Mouse (Mus musculus): ENCODE measurements around the gene Tll2. TPM values are rescaled to one million over a fixed set of nuclear protein-coding genes. Genes with fewer than 3 reads are reported as not detected.

The Tll2 gene
- 0.03 TPM in 1 of 2 replicates, not detected in the other for polyA plus RNA-seq (2012; rRNA removed)

DNA sequence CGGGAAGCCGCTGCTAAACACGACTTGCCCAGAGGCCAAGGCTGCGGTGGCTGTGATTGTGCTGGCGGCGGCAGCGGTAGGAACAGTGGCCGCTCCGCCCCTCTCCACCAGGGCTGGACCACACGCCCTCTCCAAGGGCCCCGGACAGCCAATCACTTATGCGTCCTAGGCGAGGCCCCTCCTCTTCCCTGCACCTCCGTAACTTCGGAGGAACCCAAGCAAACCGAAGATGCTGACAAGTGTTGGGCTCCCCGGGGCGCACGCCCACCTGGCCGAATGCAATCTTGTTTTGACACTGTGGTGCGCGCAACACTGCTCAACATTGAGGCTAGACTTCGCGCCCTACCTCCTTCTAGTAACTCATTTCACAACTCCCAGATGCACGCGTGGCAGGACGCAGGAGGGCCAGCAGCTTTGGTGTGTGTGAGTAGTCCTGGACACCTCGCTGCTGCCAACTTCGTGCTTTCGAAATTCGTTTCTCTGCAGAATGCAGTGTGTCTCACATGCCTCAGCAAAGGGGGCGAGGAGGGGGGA is at the start of gene Tll2:
Tll2 (minus strand) TSS at position 25 of the 534 bp plus-strand sequence.
- WGBS, result 2% methylated on average over 32 of the region's 32 CpGs
- Histone ChIP-seq H3K27me3 (ENCODE audit: control insufficient read depth, insufficient read depth, low read length) (peaks cover 10% of the 10 kb centered on the region; the same call in 1 of the 2 replicates), H3K27ac (ENCODE audit: insufficient read depth, low read depth, low read length) (no peak within 1 kb of the TSS), H3K4me3 (ENCODE audit: low read depth, low read length) (peak within 1 kb of the TSS; percentile 38), H3K4me1 (ENCODE audit: control insufficient read depth, insufficient read depth, insufficient read length, low read length) (peaks cover 11% of the 10 kb centered on the region), H3K36me3 (ENCODE audit: control insufficient read depth, insufficient read depth, low read length) (peaks cover 5% of the 10 kb centered on the region; the same call in 1 of the 2 replicates)
- TF ChIP-seq POLR2A (IDR thresholded peaks at IDR 0.05; ENCODE audit: low read depth, low read length) (no peak), CTCF (IDR thresholded peaks at IDR 0.05; ENCODE audit: extremely low read depth, insufficient read length, insufficient replicate concordance, low read depth, low read length) (no peak)

DNA sequence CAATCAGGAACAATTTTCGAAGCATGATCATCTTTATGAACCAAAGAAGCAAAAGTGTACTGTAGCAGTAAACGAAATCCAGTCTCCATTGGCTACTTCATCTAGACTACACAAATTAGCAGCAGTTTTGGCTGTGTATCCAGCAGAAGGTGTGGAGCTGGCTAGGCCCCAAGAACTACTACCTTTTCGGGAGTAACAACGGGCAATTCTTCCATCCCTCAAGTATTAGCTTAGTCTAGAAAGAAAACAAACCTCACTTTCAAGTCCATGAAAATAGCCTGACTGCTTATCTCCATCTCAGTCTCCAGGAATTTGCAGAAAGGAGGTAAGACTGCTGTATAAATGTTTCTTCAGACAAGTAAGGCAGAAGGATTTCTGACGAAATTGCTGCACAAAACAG is 47.9 kb upstream of the Tll2 start:
- no peak for TF ChIP-seq POLR2A (IDR thresholded peaks at IDR 0.05; ENCODE audit: low read depth, low read length)
- TF ChIP-seq CTCF (IDR thresholded peaks at IDR 0.05; ENCODE audit: extremely low read depth, insufficient read length, insufficient replicate concordance, low read depth, low read length), result no peak
- Histone ChIP-seq H3K4me1 (ENCODE audit: control insufficient read depth, insufficient read depth, insufficient read length, low read length) (0 out of 2 replicates have a peak, but pooled peaks cover 3% of the 10 kb centered on the region), H3K27me3 (ENCODE audit: control insufficient read depth, insufficient read depth, low read length) (no peaks in the 10 kb centered on the region), H3K27ac (ENCODE audit: insufficient read depth, low read depth, low read length) (no peak overlapping the region), H3K4me3 (ENCODE audit: low read depth, low read length) (no peak overlapping the region), H3K36me3 (ENCODE audit: control insufficient read depth, insufficient read depth, low read length) (peaks cover 12% of the 10 kb centered on the region)
- WGBS, result 50% methylated on average over 5 of the region's 5 CpGs

DNA sequence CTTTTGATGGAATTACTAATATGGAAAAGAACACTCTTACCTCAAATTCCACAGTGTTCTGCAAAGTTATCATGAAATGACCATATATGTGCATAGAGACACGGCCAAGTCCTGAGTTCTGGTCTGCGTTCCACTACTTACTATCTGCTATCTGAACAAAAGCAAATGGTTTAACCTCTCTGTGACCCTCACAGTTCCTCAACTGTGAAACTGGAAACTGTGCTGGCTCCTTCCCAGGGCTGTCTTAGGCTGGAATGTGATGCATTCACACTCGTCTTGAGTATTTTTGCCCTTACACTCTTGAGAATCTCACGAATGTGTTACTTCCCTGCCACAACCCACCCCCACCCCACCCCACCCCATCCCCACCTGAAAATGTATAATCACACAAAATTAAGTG is 42.3 kb upstream of the Tll2 start:
- WGBS, result 70% methylated on average over 4 of the region's 4 CpGs
- no peak for TF ChIP-seq POLR2A (IDR thresholded peaks at IDR 0.05; ENCODE audit: low read depth, low read length)
- TF ChIP-seq CTCF (IDR thresholded peaks at IDR 0.05; ENCODE audit: extremely low read depth, insufficient read length, insufficient replicate concordance, low read depth, low read length), result no peak
- Histone ChIP-seq H3K4me1 (ENCODE audit: control insufficient read depth, insufficient read depth, insufficient read length, low read length) (no peaks in the 10 kb centered on the region), H3K27ac (ENCODE audit: insufficient read depth, low read depth, low read length) (no peak overlapping the region), H3K27me3 (ENCODE audit: control insufficient read depth, insufficient read depth, low read length) (no peaks in the 10 kb centered on the region), H3K4me3 (ENCODE audit: low read depth, low read length) (no peak overlapping the region), H3K36me3 (ENCODE audit: control insufficient read depth, insufficient read depth, low read length) (peaks cover 28% of the 10 kb centered on the region)

DNA sequence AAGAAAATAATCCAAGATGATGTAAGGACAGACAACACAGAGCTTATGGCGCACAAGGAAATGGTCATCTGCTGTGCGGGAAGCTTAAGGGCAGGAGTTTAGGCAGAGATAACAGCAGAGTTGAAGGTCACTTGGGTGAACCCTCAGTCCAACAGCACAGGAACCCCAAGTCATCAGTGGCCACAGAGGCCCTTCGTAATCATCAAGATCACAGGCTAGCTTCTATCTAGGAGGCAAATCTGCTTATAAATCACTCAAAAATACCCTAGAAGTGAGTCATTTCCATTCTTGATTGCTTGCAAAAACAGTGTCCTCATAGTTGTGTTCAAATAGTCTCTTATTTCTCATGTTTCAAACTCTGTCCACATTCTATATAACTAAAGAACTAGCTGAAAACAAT is 41.6 kb upstream of the Tll2 start:
- 88% methylated on average over 3 of the region's 3 CpGs for WGBS
- TF ChIP-seq CTCF (IDR thresholded peaks at IDR 0.05; ENCODE audit: extremely low read depth, insufficient read length, insufficient replicate concordance, low read depth, low read length) (no peak), POLR2A (IDR thresholded peaks at IDR 0.05; ENCODE audit: low read depth, low read length) (no peak)

DNA sequence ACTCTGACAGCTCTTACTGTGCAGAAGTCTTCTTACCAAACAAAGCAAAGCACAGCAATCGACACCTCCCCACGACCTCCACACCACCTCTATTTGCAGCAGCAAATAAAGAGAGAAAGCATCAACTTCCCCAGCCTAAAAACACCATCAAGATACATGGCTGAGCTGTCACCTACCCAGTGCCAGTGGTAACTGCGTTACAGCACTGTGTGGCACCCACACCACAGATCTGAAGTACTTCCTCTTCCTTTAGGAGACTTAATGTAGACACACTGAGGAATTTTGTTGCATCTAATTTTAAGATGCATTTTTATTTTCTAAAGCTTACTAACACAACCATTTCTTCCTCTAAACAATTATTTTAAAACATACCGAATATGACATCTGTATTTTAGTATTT is 39.6 kb upstream of the Tll2 start:
- H3K4me3 ChIP-seq (ENCODE audit: low read depth, low read length), result no peak overlapping the region
- H3K36me3 ChIP-seq (ENCODE audit: control insufficient read depth, insufficient read depth, low read length), result peaks cover 43% of the 10 kb centered on the region
- H3K4me1 ChIP-seq (ENCODE audit: control insufficient read depth, insufficient read depth, insufficient read length, low read length), result no peaks in the 10 kb centered on the region
- WGBS, result 73% methylated on average over 4 of the region's 4 CpGs
- H3K27ac ChIP-seq (ENCODE audit: insufficient read depth, low read depth, low read length), result no peak overlapping the region
- no peak for TF ChIP-seq CTCF (IDR thresholded peaks at IDR 0.05; ENCODE audit: extremely low read depth, insufficient read length, insufficient replicate concordance, low read depth, low read length)
- H3K27me3 ChIP-seq (ENCODE audit: control insufficient read depth, insufficient read depth, low read length), result no peaks in the 10 kb centered on the region

More for the DNA sequence above, 41.6 kb upstream of the Tll2 start:
- H3K27me3 ChIP-seq (ENCODE audit: control insufficient read depth, insufficient read depth, low read length), result no peaks in the 10 kb centered on the region
- no peak overlapping the region for H3K4me3 ChIP-seq (ENCODE audit: low read depth, low read length)
- no peak overlapping the region for H3K27ac ChIP-seq (ENCODE audit: insufficient read depth, low read depth, low read length)
- peaks cover 31% of the 10 kb centered on the region for H3K36me3 ChIP-seq (ENCODE audit: control insufficient read depth, insufficient read depth, low read length)
- H3K4me1 ChIP-seq (ENCODE audit: control insufficient read depth, insufficient read depth, insufficient read length, low read length), result no peaks in the 10 kb centered on the region

DNA sequence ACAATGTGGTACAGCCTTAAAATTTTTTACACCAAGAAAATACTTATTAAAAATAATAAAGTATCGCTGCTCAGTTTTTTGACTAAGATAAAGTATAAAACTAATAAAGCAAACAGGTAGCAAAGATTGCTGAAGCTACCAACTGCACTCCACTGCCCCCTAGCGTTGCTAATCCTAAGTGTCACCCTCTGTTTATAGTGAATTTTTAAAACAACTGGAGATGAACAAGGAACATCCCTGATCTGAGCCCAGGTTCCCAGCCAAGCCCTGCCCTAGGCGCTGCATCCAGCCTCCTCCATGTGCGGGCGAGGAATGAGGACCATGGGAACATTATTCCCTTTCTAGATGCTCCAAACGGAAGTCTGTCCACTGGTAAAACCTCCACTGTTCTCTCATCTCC is 37.9 kb upstream of the Tll2 start:
- WGBS, result 67% methylated on average over 6 of the region's 6 CpGs
- Histone ChIP-seq H3K4me3 (ENCODE audit: low read depth, low read length) (no peak overlapping the region), H3K4me1 (ENCODE audit: control insufficient read depth, insufficient read depth, insufficient read length, low read length) (no peaks in the 10 kb centered on the region), H3K36me3 (ENCODE audit: control insufficient read depth, insufficient read depth, low read length) (peaks cover 55% of the 10 kb centered on the region), H3K27ac (ENCODE audit: insufficient read depth, low read depth, low read length) (no peak overlapping the region), H3K27me3 (ENCODE audit: control insufficient read depth, insufficient read depth, low read length) (no peaks in the 10 kb centered on the region)
- TF ChIP-seq CTCF (IDR thresholded peaks at IDR 0.05; ENCODE audit: extremely low read depth, insufficient read length, insufficient replicate concordance, low read depth, low read length), result peak; percentile 51; the same call in 1 of the 2 replicates
- TF ChIP-seq POLR2A (IDR thresholded peaks at IDR 0.05; ENCODE audit: low read depth, low read length), result no peak

DNA sequence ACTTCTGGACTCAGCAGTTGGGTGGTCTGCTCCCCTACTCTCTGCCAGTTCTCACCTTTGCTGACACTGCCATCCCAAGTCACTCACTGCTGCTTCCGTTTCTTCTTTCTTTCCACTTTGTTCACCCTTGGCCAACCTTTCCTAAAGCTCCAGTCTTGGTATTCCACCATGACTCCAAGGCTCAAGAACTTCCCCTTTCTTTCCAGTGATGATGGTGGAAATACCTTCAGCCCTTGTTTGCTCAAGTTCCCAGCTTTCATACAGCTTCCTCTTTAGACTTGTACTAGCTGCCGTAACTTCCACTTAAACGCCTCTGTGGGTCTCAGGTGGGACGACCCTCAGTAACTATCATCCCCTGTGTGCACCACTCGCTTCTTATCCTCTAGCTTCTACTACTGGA is 35.4 kb upstream of the Tll2 start:
- Histone ChIP-seq H3K4me1 (ENCODE audit: control insufficient read depth, insufficient read depth, insufficient read length, low read length) (no peaks in the 10 kb centered on the region), H3K36me3 (ENCODE audit: control insufficient read depth, insufficient read depth, low read length) (peaks cover 60% of the 10 kb centered on the region), H3K4me3 (ENCODE audit: low read depth, low read length) (no peak overlapping the region), H3K27me3 (ENCODE audit: control insufficient read depth, insufficient read depth, low read length) (no peaks in the 10 kb centered on the region), H3K27ac (ENCODE audit: insufficient read depth, low read depth, low read length) (no peak overlapping the region)
- WGBS, result 90% methylated on average over 5 of the region's 5 CpGs
- TF ChIP-seq CTCF (IDR thresholded peaks at IDR 0.05; ENCODE audit: extremely low read depth, insufficient read length, insufficient replicate concordance, low read depth, low read length) (no peak), POLR2A (IDR thresholded peaks at IDR 0.05; ENCODE audit: low read depth, low read length) (no peak)

Measured in small intestine, adult 2 months (tissue).